Mouse (Mus musculus): ENCODE data around the gene Nat8f1.
"Not testable (repeated sequence)": the region's sequence is repeated elsewhere in the genome, so short reads cannot be mapped to it uniquely, and the experiment has no call there.

Nat8f1 gene

DNA sequence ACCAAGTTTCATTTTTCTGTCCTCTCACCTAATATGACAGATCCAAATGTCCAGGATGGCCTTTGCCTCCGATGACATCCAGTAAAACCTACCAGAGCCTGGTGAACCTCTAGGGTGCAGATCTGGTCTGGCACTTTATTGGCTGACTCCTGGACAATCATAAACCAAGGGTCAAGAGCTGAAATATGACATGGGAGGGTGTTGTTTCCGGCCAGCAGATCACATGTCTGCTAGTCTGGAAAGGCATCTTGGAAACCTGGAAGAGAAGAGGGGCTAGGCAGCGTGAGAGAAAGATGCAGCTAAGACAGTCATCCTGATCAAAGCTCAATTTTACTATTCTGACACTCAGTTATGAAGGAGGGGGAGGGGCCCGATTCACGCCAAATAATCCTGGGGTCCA lies 46.5 kb downstream of the Nat8f1 start, which contains the start of gene Nat8f2:
TSS of gene Nat8f2 (minus strand) at position 153 of the 400 bp plus-strand sequence.
- not testable (repeated sequence) for H3K36me3 ChIP-seq (ENCODE audit: control insufficient read depth, insufficient read depth, low read length, poor library complexity, severe bottlenecking); DNase-seq (ENCODE audit: low read depth, low spot score); H3K27me3 ChIP-seq (ENCODE audit: control insufficient read depth, insufficient read depth, low read length, poor library complexity, severe bottlenecking)

DNA sequence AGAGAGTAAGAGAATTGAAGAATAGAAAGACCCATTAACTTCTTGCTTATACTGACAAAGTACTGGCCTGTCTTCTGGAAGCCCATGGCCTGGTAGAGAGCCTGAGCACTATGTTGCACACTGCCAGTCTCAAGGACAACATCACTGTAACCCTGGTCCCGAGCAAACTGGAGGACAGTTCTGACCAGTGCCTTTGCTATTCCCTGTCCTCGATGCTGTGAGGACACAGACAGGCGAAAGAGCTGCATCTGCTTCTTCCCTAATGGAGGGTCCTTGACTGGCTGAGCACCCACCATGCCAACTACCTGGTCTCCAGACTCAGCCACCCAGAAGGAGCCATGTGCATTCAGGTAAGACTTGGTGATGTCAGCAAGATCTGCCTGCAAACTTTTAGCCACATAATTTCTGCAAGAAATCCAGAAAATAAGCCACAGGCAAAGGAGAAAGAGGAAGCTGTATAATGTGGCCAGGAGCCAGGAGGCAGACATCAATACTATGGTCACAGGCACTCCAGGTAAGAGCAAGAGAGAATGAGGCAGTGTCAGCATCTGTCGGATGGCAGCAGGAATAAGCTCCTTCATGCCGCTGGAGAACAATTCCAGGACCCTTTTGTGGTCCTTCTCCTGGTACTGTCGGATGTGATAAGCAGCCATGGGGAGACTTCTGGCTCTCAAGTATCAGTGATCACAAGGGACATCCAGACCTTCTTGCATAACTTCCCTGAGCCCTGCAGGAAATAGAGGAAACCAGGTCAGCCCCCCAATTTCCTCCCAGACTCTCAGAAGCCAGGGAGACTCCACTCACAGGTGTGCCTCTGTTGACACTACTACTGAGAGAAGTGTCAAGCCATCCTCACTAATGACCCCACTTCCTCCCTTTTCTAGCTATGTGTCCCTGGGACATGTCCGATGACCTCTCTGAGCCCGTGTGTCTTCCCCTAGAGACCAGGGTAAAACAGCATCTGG lies 47.5 kb downstream of the Nat8f1 start:
- DNase-seq (ENCODE audit: low read depth, low spot score), result no peak
- Histone ChIP-seq H3K27me3 (ENCODE audit: control insufficient read depth, insufficient read depth, low read length, poor library complexity, severe bottlenecking) (no peaks in the 10 kb centered on the region), H3K36me3 (ENCODE audit: control insufficient read depth, insufficient read depth, low read length, poor library complexity, severe bottlenecking) (no peaks in the 10 kb centered on the region)

GRCm38 (mm10) chr6:85866995-85867394 lies 48.5 kb downstream of the Nat8f1 start:
- not testable (repeated sequence) for DNase-seq (ENCODE audit: low read depth, low spot score); H3K36me3 ChIP-seq (ENCODE audit: control insufficient read depth, insufficient read depth, low read length, poor library complexity, severe bottlenecking); H3K27me3 ChIP-seq (ENCODE audit: control insufficient read depth, insufficient read depth, low read length, poor library complexity, severe bottlenecking)

- H3K27me3 ChIP-seq (ENCODE audit: control insufficient read depth, insufficient read depth, low read length, poor library complexity, severe bottlenecking); H3K36me3 ChIP-seq (ENCODE audit: control insufficient read depth, insufficient read depth, low read length, poor library complexity, severe bottlenecking); DNase-seq (ENCODE audit: low read depth, low spot score): not testable (repeated sequence)
These were observed 49.3 kb downstream of the Nat8f1 start for GRCm38 (mm10) chr6:85866166-85866565.

- H3K27me3 ChIP-seq (ENCODE audit: control insufficient read depth, insufficient read depth, low read length, poor library complexity, severe bottlenecking); H3K36me3 ChIP-seq (ENCODE audit: control insufficient read depth, insufficient read depth, low read length, poor library complexity, severe bottlenecking); DNase-seq (ENCODE audit: low read depth, low spot score): not testable (repeated sequence)
These were observed 50.4 kb downstream of the Nat8f1 start for GRCm38 (mm10) chr6:85864900-85865639.

- H3K27me3 ChIP-seq (ENCODE audit: control insufficient read depth, insufficient read depth, low read length, poor library complexity, severe bottlenecking), result no peaks in the 10 kb centered on the region
- H3K36me3 ChIP-seq (ENCODE audit: control insufficient read depth, insufficient read depth, low read length, poor library complexity, severe bottlenecking), result no peaks in the 10 kb centered on the region
- no peak for DNase-seq (ENCODE audit: low read depth, low spot score)
These were observed 51.6 kb downstream of the Nat8f1 start for GRCm38 (mm10) chr6:85863840-85864239.

GRCm38 (mm10) chr6:85863136-85863535 lies 52.4 kb downstream of the Nat8f1 start:
- Histone ChIP-seq H3K36me3 (ENCODE audit: control insufficient read depth, insufficient read depth, low read length, poor library complexity, severe bottlenecking) (no peaks in the 10 kb centered on the region), H3K27me3 (ENCODE audit: control insufficient read depth, insufficient read depth, low read length, poor library complexity, severe bottlenecking) (no peaks in the 10 kb centered on the region)
- DNase-seq (ENCODE audit: low read depth, low spot score), result no peak

- DNase-seq (ENCODE audit: low read depth, low spot score), result no peak
- no peaks in the 10 kb centered on the region for H3K27me3 ChIP-seq (ENCODE audit: control insufficient read depth, insufficient read depth, low read length, poor library complexity, severe bottlenecking)
These were observed 52.9 kb downstream of the Nat8f1 start for GRCm38 (mm10) chr6:85862565-85862964.

DNA sequence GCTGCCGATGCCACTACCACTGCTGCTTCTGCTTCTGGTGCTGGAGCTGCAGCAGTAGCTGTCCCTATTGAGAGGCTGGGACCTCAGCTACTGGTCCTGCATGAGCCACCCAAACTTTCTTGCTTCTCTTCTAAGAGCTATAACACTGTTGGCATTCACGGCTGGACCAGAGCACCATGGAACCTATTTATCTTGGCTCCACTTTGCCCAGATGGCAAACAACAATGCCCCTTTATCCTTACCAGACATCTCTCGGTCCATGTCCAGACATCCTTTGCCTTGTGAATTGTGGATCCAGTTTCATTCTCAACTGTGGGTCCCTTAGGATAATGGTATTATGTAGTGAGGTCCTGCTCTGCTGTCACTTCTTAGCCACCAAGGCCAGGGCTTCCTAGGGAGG lies 54.2 kb downstream of the Nat8f1 start:
- no peaks in the 10 kb centered on the region for H3K36me3 ChIP-seq (ENCODE audit: control insufficient read depth, insufficient read depth, low read length, poor library complexity, severe bottlenecking)
- DNase-seq (ENCODE audit: low read depth, low spot score), result no peak
- no peaks in the 10 kb centered on the region for H3K27me3 ChIP-seq (ENCODE audit: control insufficient read depth, insufficient read depth, low read length, poor library complexity, severe bottlenecking)

More at GRCm38 (mm10) chr6:85862565-85862964, 52.9 kb downstream of the Nat8f1 start:
- H3K36me3 ChIP-seq (ENCODE audit: control insufficient read depth, insufficient read depth, low read length, poor library complexity, severe bottlenecking), result no peaks in the 10 kb centered on the region
